In genomic region chr3:96696766-96697732, GRCm38 (mm10) we compare ENCODE assay signal across 8 mouse cellular contexts. TPM values are rescaled to one million over a fixed set of nuclear protein-coding genes. Genes with fewer than 3 reads are reported as not detected.
DNase-seq lines count a peak whose midpoint lies in the region; ATAC-seq lines count a peak whose summit lies in the region.

No protein-coding gene starts in this region.

- peak; percentile 62 for DNase-seq in c-Kit-negative CD71-positive TER-119-positive erythroid progenitor cells, embryonic 14.5 days (ENCODE audit: low read depth, low spot score)
- DNase-seq in fibroblast of lung, adult 2 months (ENCODE audit: low read depth): peak; percentile 61
- peak; percentile 95 for DNase-seq in kidney, postnatal 14 days
- DNase-seq in naive thymus-derived CD4-positive, alpha-beta T cell, adult 2 months (ENCODE audit: low read depth): peak; percentile 71
- DNase-seq in splenic B cell, adult 2 months (ENCODE audit: low read depth, low spot score): peak; percentile 88

- H3K4me2 ChIP-seq in heart, embryonic 14.5 days (ENCODE audit: low read length): peak overlapping the region; percentile 82
- H3K4me2 ChIP-seq in liver, embryonic 12.5 days: peak overlapping the region; percentile 95

- H3K4me3 ChIP-seq in heart, embryonic 14.5 days (ENCODE audit: control insufficient read depth in 1 of 2, insufficient read depth in 1 of 2, low read depth in 1 of 2, low read length in 2 of 2): peak overlapping the region; percentile 81 to 85
- H3K4me3 ChIP-seq in liver, embryonic 12.5 days: peak overlapping the region; percentile 81

- no peaks in the 10 kb centered on the region for H3K9me3 ChIP-seq in heart, embryonic 14.5 days (ENCODE audit: control insufficient read depth, low read length)
- H3K9me3 ChIP-seq in liver, embryonic 12.5 days (replicated peaks): no peaks in the 10 kb centered on the region

- peaks cover 4 to 20% of the 10 kb centered on the region in 2 experiments for H3K4me1 ChIP-seq in heart, embryonic 14.5 days (ENCODE audit: control insufficient read depth in 2 of 2, insufficient read depth in 2 of 2, low read length in 2 of 2)
- H3K4me1 ChIP-seq in liver, embryonic 12.5 days: peaks cover 22% of the 10 kb centered on the region

- peak overlapping the region; percentile 76 for H3K9ac ChIP-seq in heart, embryonic 14.5 days (ENCODE audit: low read length)
- peak overlapping the region; percentile 79 for H3K9ac ChIP-seq in liver, embryonic 12.5 days

- H3K36me3 ChIP-seq in heart, embryonic 14.5 days (ENCODE audit: control insufficient read depth, insufficient read depth, low read length): peaks cover 28% of the 10 kb centered on the region
- peaks cover 20% of the 10 kb centered on the region for H3K36me3 ChIP-seq in liver, embryonic 12.5 days
- no peaks in the 10 kb centered on the region for H3K36me3 ChIP-seq in splenic B cell, adult 2 months (ENCODE audit: control insufficient read depth, insufficient read depth, low read length, poor library complexity, severe bottlenecking)

- under 1% methylated on average over 84 of the region's 85 CpGs for WGBS in heart, embryonic 14.5 days
- WGBS in liver, embryonic 12.5 days (ENCODE audit: insufficient replicate concordance): 2% methylated on average over 76 of the region's 85 CpGs

- H3K27ac ChIP-seq in heart, embryonic 14.5 days (replicated peaks in 1 of 2; ENCODE audit: control insufficient read depth in 1 of 2, insufficient read depth in 1 of 2, low read depth in 2 of 2, low read length in 2 of 2): peak overlapping the region; percentile 92 to 95
- H3K27ac ChIP-seq in liver, embryonic 12.5 days: peak overlapping the region; percentile 88

- ATAC-seq in CD4-positive, CD25-positive, alpha-beta regulatory T cell, adult 4 months: peak; percentile 70
- ATAC-seq in heart, embryonic 14.5 days (ENCODE audit: insufficient number of reproducible peaks, insufficient read depth, low FRiP score, low read depth): peak; percentile 91
- peak; percentile 91 for ATAC-seq in liver, embryonic 12.5 days

- H3K27me3 ChIP-seq in heart, embryonic 14.5 days (ENCODE audit: control insufficient read depth, insufficient read depth, low read length): no peaks in the 10 kb centered on the region
- no peaks in the 10 kb centered on the region; the same call in 1 of the 2 replicates for H3K27me3 ChIP-seq in liver, embryonic 12.5 days (replicated peaks)
- H3K27me3 ChIP-seq in splenic B cell, adult 2 months (ENCODE audit: control insufficient read depth, insufficient read depth, low read length, poor library complexity, severe bottlenecking): no peaks in the 10 kb centered on the region

RNA-seq across cellular contexts. Expression of gene Pias3, which starts 0.9 kb away (rescaled TPM):
- 10 to 100 TPM; 41.9 to 83.2 TPM for polyA plus RNA-seq in CD4-positive, CD25-positive, alpha-beta regulatory T cell, adult 4 months (2017; shearing (Covaris generic))
- 26.8 and 30.6 TPM in 2 replicates for polyA plus RNA-seq in heart, embryonic 14.5 days (2014; fragmentation: Nextera tagmentation; extraction: Ambion mirVana)
- 10.1 and 11.0 TPM in 2 replicates for polyA plus RNA-seq in liver, embryonic 12.5 days (2016; fragmentation: Nextera tagmentation; extraction: Ambion mirVana)

RNA-seq across cellular contexts. Expression of gene Nudt17, which starts 11.3 kb away (rescaled TPM):
- polyA plus RNA-seq in CD4-positive, CD25-positive, alpha-beta regulatory T cell, adult 4 months (2017; shearing (Covaris generic)): 1 to 10 TPM in 1 of 2 experiments, under 1 TPM in 1; 0.87 to 1.9 TPM
- 8.0 and 8.8 TPM in 2 replicates for polyA plus RNA-seq in heart, embryonic 14.5 days (2014; fragmentation: Nextera tagmentation; extraction: Ambion mirVana)
- polyA plus RNA-seq in liver, embryonic 12.5 days (2016; fragmentation: Nextera tagmentation; extraction: Ambion mirVana): 1.4 and 1.5 TPM in 2 replicates

RNA-seq across cellular contexts. Expression of gene Ankrd35, which starts 27.1 kb away (rescaled TPM):
- not detected for polyA plus RNA-seq in CD4-positive, CD25-positive, alpha-beta regulatory T cell, adult 4 months (2017; shearing (Covaris generic))
- polyA plus RNA-seq in heart, embryonic 14.5 days (2014; fragmentation: Nextera tagmentation; extraction: Ambion mirVana): 0.09 and 0.23 TPM in 2 replicates
- polyA plus RNA-seq in liver, embryonic 12.5 days (2016; fragmentation: Nextera tagmentation; extraction: Ambion mirVana): 0.26 and 0.31 TPM in 2 replicates

RNA-seq across cellular contexts. Expression of gene Polr3c, which starts 30.4 kb away (rescaled TPM):
- polyA plus RNA-seq in CD4-positive, CD25-positive, alpha-beta regulatory T cell, adult 4 months (2017; shearing (Covaris generic)): 10 to 100 TPM; 59.7 to 80.3 TPM
- 27.0 and 27.1 TPM in 2 replicates for polyA plus RNA-seq in heart, embryonic 14.5 days (2014; fragmentation: Nextera tagmentation; extraction: Ambion mirVana)
- polyA plus RNA-seq in liver, embryonic 12.5 days (2016; fragmentation: Nextera tagmentation; extraction: Ambion mirVana): 30.1 and 30.9 TPM in 2 replicates

RNA-seq across cellular contexts. Expression of gene Rnf115, which starts 30.4 kb away (rescaled TPM):
- 10 to 100 TPM; 42.2 to 45.5 TPM for polyA plus RNA-seq in CD4-positive, CD25-positive, alpha-beta regulatory T cell, adult 4 months (2017; shearing (Covaris generic))
- 41.2 and 42.0 TPM in 2 replicates for polyA plus RNA-seq in heart, embryonic 14.5 days (2014; fragmentation: Nextera tagmentation; extraction: Ambion mirVana)
- polyA plus RNA-seq in liver, embryonic 12.5 days (2016; fragmentation: Nextera tagmentation; extraction: Ambion mirVana): 38.4 and 40.9 TPM in 2 replicates

Comparison
In these comparisons a context has a peak if more than half of its experiments do, and no peak if none do; other contexts are left out.
1. Peak in every context shown above with its lines: DNase-seq, ATAC-seq, H3K4me3 ChIP-seq and H3K27ac ChIP-seq.